Mouse (Mus musculus): ENCODE measurements around the gene Nup210. TPM values are rescaled to one million over a fixed set of nuclear protein-coding genes. Genes with fewer than 3 reads are reported as not detected.

The Nup210 gene
- total RNA-seq, 2 experiments from 2014 or later, result 4.5 to 6.0 TPM

DNA sequence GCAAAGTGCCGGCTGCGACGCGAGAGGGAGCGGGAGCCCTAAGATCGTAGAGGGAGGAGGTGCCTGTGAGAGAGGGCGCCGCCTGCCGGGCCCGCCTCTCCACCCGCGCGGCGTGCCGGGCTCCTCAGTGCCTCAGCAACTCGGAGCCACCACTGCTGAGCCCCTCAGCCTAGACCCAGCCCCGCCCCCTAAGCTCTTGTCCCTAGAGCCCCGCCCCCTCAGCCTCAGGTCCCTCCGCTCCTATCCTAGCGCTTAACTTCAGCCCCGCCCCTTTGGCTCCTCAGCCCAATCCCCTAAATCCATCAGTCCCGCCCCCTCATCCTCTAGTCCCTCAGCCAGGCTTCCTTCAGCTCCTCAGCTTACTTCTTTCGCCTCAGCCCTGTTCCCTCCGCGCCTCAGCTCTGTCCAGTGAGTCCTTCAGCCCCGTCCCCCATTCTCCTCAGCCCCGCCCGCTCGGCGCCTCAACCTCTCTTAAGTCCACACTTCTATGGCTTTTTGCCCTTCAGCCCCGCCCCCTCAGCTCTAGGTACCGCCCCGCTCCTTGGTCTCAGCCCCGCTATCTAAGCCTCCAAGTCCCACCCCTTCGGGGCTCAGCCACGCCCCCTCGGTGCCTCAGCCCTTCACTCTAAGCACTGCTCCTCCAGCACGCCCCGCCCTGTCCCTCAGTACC, 127.8 kb downstream of the Nup210 start, which contains the start of gene Iqsec1:
Gene Iqsec1, minus strand, starts transcription at position 38 of the 670 bp plus-strand sequence.
- DNase-seq, result peak; percentile 69 to 77
- intact Hi-C loops (cut with DNase I), result loop anchor here (5.0 kb wide), 1 partner anchor 166 kb away; no protein-coding TSS in a partner anchor

DNA sequence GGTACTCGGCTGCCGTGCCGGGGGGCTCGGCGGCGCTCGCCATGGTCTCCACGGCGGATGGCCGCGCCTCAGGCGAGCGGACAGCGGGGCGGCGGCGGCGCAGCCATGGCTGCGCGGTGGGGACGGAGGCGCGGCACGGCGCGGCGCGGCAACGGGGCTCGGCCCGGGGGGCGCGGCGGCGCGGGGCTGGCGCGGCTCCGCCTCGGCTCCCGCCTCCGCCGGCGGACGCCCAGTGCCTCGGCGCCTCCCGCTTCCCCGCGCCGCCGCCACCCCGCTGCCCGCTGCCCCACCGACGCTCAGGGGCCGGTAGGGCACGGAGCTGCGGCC, 128.4 kb downstream of the Nup210 start:
- intact Hi-C loops (cut with DNase I), result loop anchor here (5.0 kb wide), 1 partner anchor 166 kb away; no protein-coding TSS in a partner anchor
- no peak for DNase-seq

DNA sequence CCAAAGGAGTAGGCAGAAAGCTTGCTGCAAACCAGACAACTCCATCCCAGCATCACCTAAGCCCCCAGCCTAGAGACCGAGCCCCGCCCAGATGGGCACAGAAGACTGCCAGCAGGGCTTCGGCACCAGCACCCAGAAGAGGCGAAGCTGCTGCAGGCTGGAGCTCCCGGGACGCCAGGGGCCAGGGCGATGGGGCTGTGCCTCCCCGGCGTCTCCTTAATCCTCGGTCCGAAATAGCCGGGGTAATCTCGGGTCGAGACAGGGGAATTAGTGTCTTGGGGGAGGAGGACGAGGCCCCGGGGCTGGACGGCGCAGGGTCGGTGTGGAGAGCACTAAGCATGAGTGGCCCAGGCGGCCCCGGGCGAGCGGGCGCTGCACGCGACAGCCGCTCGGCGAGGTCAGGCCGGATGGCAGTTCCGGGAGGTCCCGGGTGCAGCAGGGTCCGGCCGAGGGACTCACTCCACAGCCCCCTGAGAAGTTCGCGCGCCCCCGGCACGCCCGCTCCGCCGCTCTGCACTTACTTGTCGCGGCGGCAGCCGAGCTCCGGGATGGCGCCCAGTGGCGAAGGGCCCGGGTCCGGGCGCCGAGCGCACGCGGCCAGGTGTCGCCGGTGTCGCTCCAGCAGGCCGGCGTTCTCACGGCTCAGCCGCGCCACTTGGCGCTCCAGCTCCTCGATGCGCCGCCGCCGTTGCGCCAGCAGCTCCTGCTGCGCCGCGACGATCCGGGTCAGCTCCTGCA, 128.9 kb downstream of the Nup210 start:
- intact Hi-C loops (cut with DNase I), result loop anchor here (5.0 kb wide), 1 partner anchor 165 kb away; no protein-coding TSS in a partner anchor
- DNase-seq, result peak; percentile 33 to 34

- no peak for DNase-seq
- intact Hi-C loops (cut with DNase I), result no loop called here
Observed at GRCm38 (mm10) chr6:90984101-90984500, 132.5 kb downstream of the Nup210 start.

- DNase-seq, result no peak
- intact Hi-C loops (cut with DNase I), result no loop called here
Observed at GRCm38 (mm10) chr6:90974279-90974678, 142.3 kb downstream of the Nup210 start.

- no peak for DNase-seq
- intact Hi-C loops (cut with DNase I), result no loop called here
Observed at GRCm38 (mm10) chr6:90969341-90969871, 147.2 kb downstream of the Nup210 start.

Other genes starting within 250 kb of the Nup210 start
- 100 to 1,000 TPM; 108 to 109 TPM for gene Iqsec1, start 128.1 kb downstream of the Nup210 start, total RNA-seq (2021)
- gene Hdac11, start 39.8 kb upstream of the Nup210 start, total RNA-seq (2021), result 10 to 100 TPM; 11.5 to 11.8 TPM
- 100 to 1,000 TPM; 112 to 127 TPM for gene Fbln2, start 95.6 kb upstream of the Nup210 start, total RNA-seq (2021)